Mouse (Mus musculus) forebrain, embryonic 14.5 days (tissue): ENCODE measurements around the gene Tspan1. TPM values are rescaled to one million over a fixed set of nuclear protein-coding genes. Genes with fewer than 3 reads are reported as not detected.
A peak's percentile ranks its signal among the peaks of the same experiment; 100 is the strongest.

Source experiments
- ATAC-seq: fragments of 200-750 bp; cut with Nextera tagmentation; 2 replicates; pipeline ENCODE4 v1.8.0; 2017; ENCODE audit warnings: mild to moderate bottlenecking, moderate library complexity
- DNase-seq: peaks from one replicate; pipeline ENCODE4 v3.0.0-alpha.2; 2015; ENCODE audit warnings: low spot score
- H3K27ac ChIP-seq: fragments of 300-500 bp; sonication (generic); 2 replicates; pipeline ENCODE4 v1.5.1; 2014; ENCODE audit warnings: low read depth, mild to moderate bottlenecking, control low read depth, low read length, moderate library complexity
- H3K27me3 ChIP-seq: fragments of 300-500 bp; sonication (generic); replicated peaks from 2 replicates; pipeline ENCODE4 v1.6.1; 2014; ENCODE audit warnings: low read length, control low read depth, mixed read lengths; ENCODE audit not compliant: control insufficient read depth, insufficient read depth
- H3K36me3 ChIP-seq: fragments of 300-500 bp; sonication (generic); 2 replicates; pipeline ENCODE4 v1.6.1; 2014; ENCODE audit warnings: low read length, control low read depth; ENCODE audit not compliant: control insufficient read depth, insufficient read depth
- H3K4me1 ChIP-seq: fragments of 300-500 bp; sonication (generic); 2 replicates; pipeline ENCODE4 v1.6.1; 2014; ENCODE audit warnings: antibody characterized with exemption, low read length, control low read depth; ENCODE audit not compliant: control insufficient read depth, insufficient read depth
- H3K4me2 ChIP-seq: fragments of 300-500 bp; sonication (generic); 2 replicates; pipeline ENCODE4 v1.6.1; 2014; ENCODE audit warnings: mild to moderate bottlenecking, control low read depth, low read length
- H3K4me3 ChIP-seq: fragments of 300-500 bp; sonication (generic); 2 replicates; pipeline ENCODE4 v1.5.1; 2014; ENCODE audit warnings: low read depth, low read length, control low read depth
- H3K9ac ChIP-seq: fragments of 300-500 bp; sonication (generic); 2 replicates; pipeline ENCODE4 v1.6.1; 2014; ENCODE audit warnings: mild to moderate bottlenecking, low read length, control low read depth, moderate library complexity
- H3K9me3 ChIP-seq: fragments of 300-500 bp; sonication (generic); replicated peaks from 2 replicates; pipeline ENCODE4 v1.6.1; 2016; ENCODE audit warnings: low read length, control low read depth, mixed read lengths; ENCODE audit not compliant: control insufficient read depth
- WGBS: fragments of 180-500 bp; shearing (Covaris S2); extraction: QIAGEN DNeasy Blood & Tissue Kit; methylation state at CpG from one replicate; pipeline ENCODE4 v1.1.7; 2014; 5-methylcytosine and 5-hydroxymethylcytosine counted together
- polyA plus RNA-seq: library from polyadenylated mRNA; unstranded; fragments of >200 nt; fragmentation: Nextera tagmentation; extraction: Ambion mirVana; gene quantifications from 2 replicates; pipeline ENCODE4 v1.2.1, GENCODE M21; 2014

Gene Tspan1
- polyA plus RNA-seq, 1 experiment from 2014 or later: not detected

DNA sequence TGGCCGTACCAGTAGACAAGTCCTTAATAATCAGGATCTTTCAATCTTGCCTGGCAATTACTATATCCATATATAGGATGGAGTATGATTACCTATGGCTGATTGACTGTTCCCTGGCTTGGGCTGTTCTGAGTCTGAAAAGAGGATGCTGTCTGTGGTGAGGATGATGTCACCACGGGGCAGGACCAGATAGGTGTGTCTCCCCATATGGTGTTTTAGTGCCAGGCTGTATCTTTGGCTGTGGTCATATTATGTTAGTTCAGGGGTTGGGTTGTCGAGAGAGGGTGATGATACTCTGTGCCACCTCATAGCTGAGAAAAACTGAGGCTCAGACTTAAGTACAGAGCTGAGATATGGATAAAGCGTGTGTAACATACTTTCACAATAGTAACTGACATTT lies 17.7 kb upstream of the Tspan1 start:
- no peaks in the 10 kb centered on the region for H3K4me1 ChIP-seq
- no peak overlapping the region for H3K4me2 ChIP-seq
- H3K4me3 ChIP-seq: no peak overlapping the region
- no peak overlapping the region for H3K27ac ChIP-seq
- H3K9ac ChIP-seq: no peak overlapping the region
- H3K27me3 ChIP-seq: no peaks in the 10 kb centered on the region
- H3K9me3 ChIP-seq: no peaks in the 10 kb centered on the region
- WGBS: 93% methylated on average over 4 of the region's 4 CpGs
- ATAC-seq (no peak), DNase-seq (no peak)
- no peaks in the 10 kb centered on the region for H3K36me3 ChIP-seq

DNA sequence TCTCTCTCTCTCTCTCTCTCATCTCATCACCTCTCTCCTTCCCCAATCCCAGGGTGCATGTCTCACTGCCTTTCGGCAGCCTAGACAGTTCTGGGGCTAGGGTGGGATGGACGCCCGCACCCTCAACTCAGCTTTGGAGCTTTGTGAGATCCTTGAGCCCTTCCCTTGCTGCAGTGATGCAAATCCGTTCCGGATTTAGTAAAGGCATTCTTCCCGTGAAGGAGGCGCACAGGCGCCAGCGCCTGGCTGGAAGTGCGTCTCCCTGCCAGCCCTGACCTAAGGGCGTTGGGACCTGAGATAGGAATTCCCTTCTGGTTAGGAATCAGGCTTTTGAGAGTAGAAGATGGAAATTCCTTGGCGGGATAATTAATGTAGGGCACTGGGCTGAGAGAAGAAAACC lies 15.3 kb upstream of the Tspan1 start:
- Histone ChIP-seq H3K4me2 (peak overlapping the region; percentile 15; the same call in 1 of the 2 replicates), H3K27ac (no peak overlapping the region), H3K9ac (no peak overlapping the region), H3K36me3 (no peaks in the 10 kb centered on the region), H3K27me3 (no peaks in the 10 kb centered on the region), H3K9me3 (no peaks in the 10 kb centered on the region), H3K4me3 (no peak overlapping the region), H3K4me1 (no peaks in the 10 kb centered on the region)
- DNase-seq: peak; percentile 18
- no peak for ATAC-seq
- 7% methylated on average over 12 of the region's 12 CpGs for WGBS

DNA sequence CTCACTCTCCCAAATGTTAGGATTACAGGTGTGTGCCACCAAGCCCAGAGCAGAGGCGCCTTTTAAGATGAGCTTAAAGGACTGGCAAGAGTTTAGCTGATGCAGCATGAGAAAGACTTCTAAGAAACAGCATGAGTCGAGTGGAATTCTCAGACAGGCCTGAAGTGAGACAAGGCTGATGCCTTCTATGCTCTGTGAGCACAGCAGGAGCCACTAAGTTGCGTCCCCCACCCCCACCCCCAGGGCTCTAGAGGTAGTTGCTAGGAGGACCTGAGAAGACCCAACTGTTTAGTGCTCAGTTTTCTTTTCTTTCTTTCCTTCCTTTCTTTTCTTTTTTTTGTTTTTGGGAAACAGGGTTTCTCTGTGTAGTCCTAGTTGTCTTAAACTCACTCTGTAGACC lies 14.7 kb upstream of the Tspan1 start:
- no peak for ATAC-seq
- no peaks in the 10 kb centered on the region for H3K27me3 ChIP-seq
- no peak for DNase-seq
- H3K4me1 ChIP-seq: peaks cover 3% of the 10 kb centered on the region
- H3K9ac ChIP-seq: no peak overlapping the region
- 23% methylated on average over 3 of the region's 3 CpGs for WGBS
- no peaks in the 10 kb centered on the region for H3K36me3 ChIP-seq
- H3K9me3 ChIP-seq: no peaks in the 10 kb centered on the region
- no peak overlapping the region for H3K4me2 ChIP-seq
- no peak overlapping the region for H3K4me3 ChIP-seq
- H3K27ac ChIP-seq: no peak overlapping the region

DNA sequence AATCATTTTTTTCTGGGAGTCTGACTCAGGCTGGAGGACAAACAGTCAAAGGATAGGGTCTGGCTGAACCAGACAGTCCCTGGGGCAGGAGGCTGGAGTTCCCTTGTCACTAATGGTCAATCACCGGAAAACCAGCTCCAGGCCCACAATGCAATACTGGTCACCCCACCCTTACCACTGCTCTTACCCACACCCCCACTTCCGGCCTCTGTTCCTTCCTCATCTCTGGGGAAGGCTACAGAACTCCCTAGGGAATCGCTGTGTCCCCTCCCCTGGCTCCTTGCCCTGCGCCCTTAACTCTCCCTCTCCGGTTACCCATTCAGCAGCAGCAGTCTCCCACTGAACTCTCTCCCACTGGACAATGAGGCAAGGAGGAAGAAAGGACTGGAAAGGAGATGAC lies 9.7 kb upstream of the Tspan1 start:
- Histone ChIP-seq H3K9ac (no peak overlapping the region), H3K4me3 (no peak overlapping the region), H3K4me2 (peak overlapping the region; percentile 35; the same call in 1 of the 2 replicates), H3K27me3 (no peaks in the 10 kb centered on the region), H3K36me3 (no peaks in the 10 kb centered on the region), H3K9me3 (no peaks in the 10 kb centered on the region), H3K4me1 (peaks cover 14% of the 10 kb centered on the region), H3K27ac (peak overlapping the region; percentile 44; the same call in 1 of the 2 replicates)
- no peak for DNase-seq
- ATAC-seq: no peak
- WGBS: 35% methylated on average over 5 of the region's 5 CpGs

- Histone ChIP-seq H3K27ac (peak overlapping the region; percentile 22; the same call in 1 of the 2 replicates), H3K4me3 (no peak overlapping the region), H3K9me3 (no peaks in the 10 kb centered on the region), H3K36me3 (no peaks in the 10 kb centered on the region), H3K9ac (no peak overlapping the region; the same call in 1 of the 2 replicates), H3K4me2 (peak overlapping the region; percentile 35), H3K4me1 (peaks cover 14% of the 10 kb centered on the region), H3K27me3 (no peaks in the 10 kb centered on the region)
- ATAC-seq: peak; percentile 87
- WGBS: 26% methylated on average over 10 of the region's 10 CpGs
- DNase-seq: peak; percentile 71
Observed at GRCm38 (mm10) chr4:116176543-116176988, 9.2 kb upstream of the Tspan1 start.

GRCm38 (mm10) chr4:116175711-116176542 lies 8.5 kb upstream of the Tspan1 start:
- Histone ChIP-seq H3K4me1 (peaks cover 14% of the 10 kb centered on the region), H3K27me3 (no peaks in the 10 kb centered on the region), H3K9me3 (no peaks in the 10 kb centered on the region), H3K4me3 (no peak overlapping the region), H3K27ac (no peak overlapping the region), H3K9ac (no peak overlapping the region), H3K4me2 (no peak overlapping the region), H3K36me3 (no peaks in the 10 kb centered on the region)
- DNase-seq (peak; percentile 37), ATAC-seq (peak; percentile 37; the same call in 1 of the 2 replicates)
- WGBS: 77% methylated on average over 7 of the region's 7 CpGs

DNA sequence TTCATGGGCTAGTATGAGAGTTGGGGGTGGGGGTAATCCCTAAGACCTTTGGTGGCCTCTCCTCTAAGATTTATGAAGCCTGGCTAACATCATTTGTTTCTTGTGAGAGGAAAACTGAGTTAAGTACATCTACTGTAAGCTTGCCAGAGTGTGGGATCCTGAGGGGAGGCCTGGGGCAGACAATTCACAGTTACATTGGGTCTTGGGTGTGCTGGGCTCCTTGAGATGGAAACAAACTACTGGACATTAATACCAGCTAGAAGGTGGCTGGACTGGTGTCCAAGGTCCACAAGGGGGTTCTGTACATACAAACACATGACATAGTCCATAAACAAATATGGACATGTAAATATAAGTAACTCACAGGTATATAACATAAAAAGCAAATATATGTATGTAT lies 7.7 kb upstream of the Tspan1 start:
- no peak overlapping the region for H3K27ac ChIP-seq
- DNase-seq: no peak
- H3K36me3 ChIP-seq: no peaks in the 10 kb centered on the region
- H3K9ac ChIP-seq: no peak overlapping the region
- peaks cover 14% of the 10 kb centered on the region for H3K4me1 ChIP-seq
- H3K9me3 ChIP-seq: no peaks in the 10 kb centered on the region
- no peak overlapping the region for H3K4me2 ChIP-seq
- H3K4me3 ChIP-seq: no peak overlapping the region
- no peaks in the 10 kb centered on the region for H3K27me3 ChIP-seq
- ATAC-seq: no peak

GRCm38 (mm10) chr4:116174466-116175116 lies 7.2 kb upstream of the Tspan1 start:
- H3K27me3 ChIP-seq: no peaks in the 10 kb centered on the region
- H3K4me3 ChIP-seq: no peak overlapping the region
- H3K4me1 ChIP-seq: peaks cover 14% of the 10 kb centered on the region
- no peaks in the 10 kb centered on the region for H3K36me3 ChIP-seq
- H3K4me2 ChIP-seq: no peak overlapping the region
- ATAC-seq (no peak), DNase-seq (no peak)
- 46% methylated on average over 6 of the region's 6 CpGs for WGBS
- H3K9me3 ChIP-seq: no peaks in the 10 kb centered on the region
- H3K9ac ChIP-seq: no peak overlapping the region
- H3K27ac ChIP-seq: no peak overlapping the region

- no peak overlapping the region for H3K4me3 ChIP-seq
- peaks cover 14% of the 10 kb centered on the region for H3K4me1 ChIP-seq
- no peaks in the 10 kb centered on the region for H3K36me3 ChIP-seq
- no peaks in the 10 kb centered on the region for H3K9me3 ChIP-seq
- H3K4me2 ChIP-seq: no peak overlapping the region
- H3K27me3 ChIP-seq: no peaks in the 10 kb centered on the region
- no peak overlapping the region for H3K27ac ChIP-seq
- DNase-seq: no peak
- ATAC-seq: no peak
- WGBS: 91% methylated on average over 4 of the region's 4 CpGs
- no peak overlapping the region for H3K9ac ChIP-seq
Observed at GRCm38 (mm10) chr4:116173752-116174151, 6.4 kb upstream of the Tspan1 start.
